Comparison of ENCODE assay signal across 10 mouse cellular contexts in genomic region chr7:3333542-3333941, GRCm38 (mm10). TPM values are rescaled to one million over a fixed set of nuclear protein-coding genes. Genes with fewer than 3 reads are reported as not detected.
DNase-seq lines count a peak whose midpoint lies in the region; ATAC-seq and TF ChIP-seq lines count a peak whose summit lies in the region.
"Had no signal": no experiment of that assay in that cellular context is flagged by ENCODE, and none has a peak within 500 bp of the region (broad histone marks: within the 10 kb centered on the region; RNA-seq: fewer than 3 reads in every experiment).

No protein-coding gene starts in this region.

- ATAC-seq in lung, embryonic 14.5 days (ENCODE audit: insufficient read depth): no peak
- no peak for ATAC-seq in intestine, embryonic 15.5 days
- ATAC-seq in stomach, embryonic 14.5 days (ENCODE audit: insufficient number of reproducible peaks, insufficient read depth, low FRiP score, low read depth): no peak
- ATAC-seq: activated CD4-positive, CD25-positive, alpha-beta regulatory T cell, adult 4 months had no signal

- H3K27me3 ChIP-seq in lung, embryonic 14.5 days (ENCODE audit: insufficient read depth, low read length): no peaks in the 10 kb centered on the region
- peaks cover 22% of the 10 kb centered on the region for H3K27me3 ChIP-seq in embryonic facial prominence, embryonic 10.5 days (replicated peaks; ENCODE audit: low read depth, poor library complexity, severe bottlenecking)
- peaks cover 6% of the 10 kb centered on the region for H3K27me3 ChIP-seq in intestine, embryonic 15.5 days (replicated peaks)
- H3K27me3 ChIP-seq in stomach, embryonic 14.5 days (ENCODE audit: control insufficient read depth, insufficient read depth, low read length): no peaks in the 10 kb centered on the region

- no peaks in the 10 kb centered on the region for H3K4me1 ChIP-seq in lung, embryonic 14.5 days (ENCODE audit: insufficient read depth)
- H3K4me1 ChIP-seq in embryonic facial prominence, embryonic 10.5 days: peaks cover 37% of the 10 kb centered on the region
- 0 out of 2 replicates have a peak, but pooled peaks cover 4% of the 10 kb centered on the region for H3K4me1 ChIP-seq in intestine, embryonic 15.5 days (replicated peaks)
- H3K4me1 ChIP-seq in stomach, embryonic 14.5 days (ENCODE audit: control insufficient read depth, insufficient read depth, low read length): no peaks in the 10 kb centered on the region

- H3K4me2 ChIP-seq in lung, embryonic 14.5 days: peak overlapping the region; percentile 65
- peak overlapping the region; percentile 65 for H3K4me2 ChIP-seq in intestine, embryonic 15.5 days (replicated peaks)
- H3K4me2 ChIP-seq in stomach, embryonic 14.5 days (replicated peaks; ENCODE audit: low read depth, low read length): peak overlapping the region; percentile 49

- H3K9me3 ChIP-seq in lung, embryonic 14.5 days (ENCODE audit: low read depth, low read length): no peaks in the 10 kb centered on the region
- peaks cover 3% of the 10 kb centered on the region; the same call in 1 of the 2 replicates for H3K9me3 ChIP-seq in embryonic facial prominence, embryonic 10.5 days
- no peaks in the 10 kb centered on the region for H3K9me3 ChIP-seq in intestine, embryonic 15.5 days
- H3K9me3 ChIP-seq in stomach, embryonic 14.5 days (ENCODE audit: control insufficient read depth, low read depth, low read length): no peaks in the 10 kb centered on the region

- no peak for TF ChIP-seq CTCF in lung, embryonic 14.5 days (IDR thresholded peaks at IDR 0.05; ENCODE audit: low read depth)

- H3K4me3 ChIP-seq in lung, embryonic 14.5 days (ENCODE audit: low read depth, low read length): peak overlapping the region; percentile 55
- peak overlapping the region; percentile 72 for H3K4me3 ChIP-seq in embryonic facial prominence, embryonic 10.5 days
- peak overlapping the region; percentile 57 for H3K4me3 ChIP-seq in intestine, embryonic 15.5 days (replicated peaks)
- H3K4me3 ChIP-seq in stomach, embryonic 14.5 days (ENCODE audit: low read depth, low read length): peak overlapping the region; percentile 39

- 0 out of 2 replicates have a peak overlapping the region, but pooled peaks have one; percentile 70 for H3K27ac ChIP-seq in lung, embryonic 14.5 days (ENCODE audit: low read depth)
- H3K27ac ChIP-seq in embryonic facial prominence, embryonic 10.5 days (replicated peaks): peak overlapping the region; percentile 92
- H3K27ac ChIP-seq in intestine, embryonic 15.5 days: peak overlapping the region; percentile 80; the same call in 1 of the 2 replicates
- H3K27ac ChIP-seq in stomach, embryonic 14.5 days (ENCODE audit: low read length): no peak overlapping the region

- DNase-seq in lung, embryonic 14.5 days: peak; percentile 31
- no peak for DNase-seq in lung, postnatal 4 days
- no peak for DNase-seq in embryonic facial prominence, embryonic 10.5 days (ENCODE audit: low spot score)
- DNase-seq in frontal cortex, postnatal 25 days (ENCODE audit: low spot score in 2 of 2): no peak
- no peak for DNase-seq in thymus, postnatal 25 days
- DNase-seq in adrenal gland, adult 2 months: no peak

- H3K36me3 ChIP-seq in lung, embryonic 14.5 days (ENCODE audit: insufficient read depth): no peaks in the 10 kb centered on the region
- peaks cover 21% of the 10 kb centered on the region for H3K36me3 ChIP-seq in embryonic facial prominence, embryonic 10.5 days (replicated peaks)
- no peaks in the 10 kb centered on the region for H3K36me3 ChIP-seq in intestine, embryonic 15.5 days
- no peaks in the 10 kb centered on the region for H3K36me3 ChIP-seq in stomach, embryonic 14.5 days (ENCODE audit: control insufficient read depth, insufficient read depth, low read length)

- whole genome bisulfite sequencing in lung, embryonic 14.5 days: 5% methylated on average over 5 of the region's 5 CpGs
- 11% methylated on average over 5 of the region's 5 CpGs for WGBS in embryonic facial prominence, embryonic 10.5 days
- 15% methylated on average over 5 of the region's 5 CpGs for WGBS in intestine, embryonic 15.5 days
- WGBS in stomach, embryonic 14.5 days: 9% methylated on average over 5 of the region's 5 CpGs

- peak overlapping the region; percentile 68 for H3K9ac ChIP-seq in lung, embryonic 14.5 days
- H3K9ac ChIP-seq in intestine, embryonic 15.5 days: peak overlapping the region; percentile 54
- H3K9ac ChIP-seq in stomach, embryonic 14.5 days (replicated peaks; ENCODE audit: low read depth, low read length): peak overlapping the region; percentile 45

RNA-seq across cellular contexts. Expression of gene Cacng7, which starts 0.8 kb away (rescaled TPM):
- 1.2 and 1.5 TPM in 2 replicates for polyA plus RNA-seq in lung, embryonic 14.5 days (2014; fragmentation: Nextera tagmentation; extraction: Ambion mirVana)
- 1.2 and 1.9 TPM in 2 replicates for polyA plus RNA-seq in embryonic facial prominence, embryonic 10.5 days (2016; fragmentation: Nextera tagmentation; extraction: Ambion mirVana)
- 1.2 and 1.8 TPM in 2 replicates for polyA plus RNA-seq in intestine, embryonic 15.5 days (2015; fragmentation: Nextera tagmentation; extraction: Ambion mirVana)
- 3.2 and 3.8 TPM in 2 replicates for polyA plus RNA-seq in stomach, embryonic 14.5 days (2014; fragmentation: Nextera tagmentation; extraction: Ambion mirVana)
- total RNA-seq in adrenal gland, adult 2 months (2021): 10 to 100 TPM in 1 of 2 experiments, 1 to 10 TPM in 1; 9.1 to 14.2 TPM
- 11.4 and 14.8 TPM in 2 replicates for polyA plus RNA-seq in adrenal gland, adult 2 months (2012; rRNA removed)
- total RNA-seq: granulocyte monocyte progenitor cell, adult 5-6 weeks had no signal
- polyA plus RNA-seq: activated CD4-positive, CD25-positive, alpha-beta regulatory T cell, adult 4 months had no signal

RNA-seq across cellular contexts. Expression of gene Prkcg, which starts 44.6 kb away (rescaled TPM):
- polyA plus RNA-seq in lung, embryonic 14.5 days (2014; fragmentation: Nextera tagmentation; extraction: Ambion mirVana): 0.14 and 0.25 TPM in 2 replicates
- 0.36 and 0.44 TPM in 2 replicates for polyA plus RNA-seq in embryonic facial prominence, embryonic 10.5 days (2016; fragmentation: Nextera tagmentation; extraction: Ambion mirVana)
- polyA plus RNA-seq in intestine, embryonic 15.5 days (2015; fragmentation: Nextera tagmentation; extraction: Ambion mirVana): 0.27 and 0.45 TPM in 2 replicates
- polyA plus RNA-seq in stomach, embryonic 14.5 days (2014; fragmentation: Nextera tagmentation; extraction: Ambion mirVana): 0.39 and 0.75 TPM in 2 replicates
- 1 to 10 TPM in 1 of 2 experiments, under 1 TPM in 1; 0.32 to 1.5 TPM for total RNA-seq in adrenal gland, adult 2 months (2021)
- polyA plus RNA-seq in adrenal gland, adult 2 months (2012; rRNA removed): 1.5 and 1.6 TPM in 2 replicates
- total RNA-seq: granulocyte monocyte progenitor cell, adult 5-6 weeks had no signal
- polyA plus RNA-seq: activated CD4-positive, CD25-positive, alpha-beta regulatory T cell, adult 4 months had no signal

RNA-seq across cellular contexts. Expression of gene Myadm, which starts 44.7 kb away (rescaled TPM):
- 138 and 147 TPM in 2 replicates for polyA plus RNA-seq in lung, embryonic 14.5 days (2014; fragmentation: Nextera tagmentation; extraction: Ambion mirVana)
- polyA plus RNA-seq in embryonic facial prominence, embryonic 10.5 days (2016; fragmentation: Nextera tagmentation; extraction: Ambion mirVana): 27.5 and 28.2 TPM in 2 replicates
- polyA plus RNA-seq in intestine, embryonic 15.5 days (2015; fragmentation: Nextera tagmentation; extraction: Ambion mirVana): 131 and 135 TPM in 2 replicates
- 204 and 212 TPM in 2 replicates for polyA plus RNA-seq in stomach, embryonic 14.5 days (2014; fragmentation: Nextera tagmentation; extraction: Ambion mirVana)
- total RNA-seq in adrenal gland, adult 2 months (2021): 10 to 100 TPM; 65.1 to 90.8 TPM
- 199 and 200 TPM in 2 replicates for polyA plus RNA-seq in adrenal gland, adult 2 months (2012; rRNA removed)

RNA-seq across cellular contexts. Expression of gene Cacng8, which starts 56.9 kb away (rescaled TPM):
- polyA plus RNA-seq in lung, embryonic 14.5 days (2014; fragmentation: Nextera tagmentation; extraction: Ambion mirVana): 2.9 and 4.8 TPM in 2 replicates
- polyA plus RNA-seq in embryonic facial prominence, embryonic 10.5 days (2016; fragmentation: Nextera tagmentation; extraction: Ambion mirVana): 8.5 and 11.4 TPM in 2 replicates
- 2.0 and 2.2 TPM in 2 replicates for polyA plus RNA-seq in intestine, embryonic 15.5 days (2015; fragmentation: Nextera tagmentation; extraction: Ambion mirVana)
- 2.1 and 2.8 TPM in 2 replicates for polyA plus RNA-seq in stomach, embryonic 14.5 days (2014; fragmentation: Nextera tagmentation; extraction: Ambion mirVana)
- 1 to 10 TPM; 2.7 to 6.9 TPM for total RNA-seq in adrenal gland, adult 2 months (2021)
- polyA plus RNA-seq in adrenal gland, adult 2 months (2012; rRNA removed): 4.5 and 5.6 TPM in 2 replicates
- total RNA-seq: granulocyte monocyte progenitor cell, adult 5-6 weeks had no signal
- polyA plus RNA-seq: activated CD4-positive, CD25-positive, alpha-beta regulatory T cell, adult 4 months had no signal
